Comparison of ENCODE assay signal across 24 mouse cellular contexts in the genomic region with DNA sequence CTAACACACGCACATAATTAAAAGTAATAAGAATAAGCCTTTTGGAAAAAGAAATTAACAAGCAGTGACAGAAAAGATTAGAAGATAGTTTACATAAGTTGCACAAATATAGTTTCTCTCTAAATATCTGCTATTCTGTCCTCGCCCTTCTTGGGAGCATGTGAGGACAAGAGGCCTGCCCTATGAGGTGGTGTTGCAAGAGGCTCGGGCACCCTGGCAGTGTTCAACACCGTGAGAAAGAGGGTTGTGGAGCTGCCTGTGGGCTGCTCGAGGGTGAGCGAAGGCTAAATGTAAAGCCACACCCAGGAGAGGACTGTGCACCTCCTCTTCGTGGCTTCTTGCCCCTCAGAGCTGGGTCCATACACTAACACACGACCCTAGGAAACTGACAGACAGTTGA.
A peak's percentile ranks its signal among the peaks of the same experiment; 100 is the strongest.
DNase-seq lines count a peak whose midpoint lies in the region; ATAC-seq and TF ChIP-seq lines count a peak whose summit lies in the region.
"Had no signal": no experiment of that assay in that cellular context is flagged by ENCODE, and none has a peak within 500 bp of the region (broad histone marks: within the 10 kb centered on the region; RNA-seq: fewer than 3 reads in every experiment).

No protein-coding gene starts in this region.

- peak overlapping the region; percentile 18; the same call in 1 of the 2 replicates for H3K4me3 ChIP-seq in E14TG2a.4 (replicated peaks; ENCODE audit: low read length)
- H3K4me3 ChIP-seq in intestine, embryonic 16.5 days (ENCODE audit: low read length): no peak overlapping the region
- H3K4me3 ChIP-seq: embryonic facial prominence, embryonic 12.5 days; forebrain, embryonic 13.5 days; heart, adult 2 months; heart, embryonic 15.5 days; hindbrain, embryonic 13.5 days had no signal

- H3K9ac ChIP-seq in intestine, embryonic 16.5 days (ENCODE audit: low read depth, low read length): no peak overlapping the region
- H3K9ac ChIP-seq: embryonic facial prominence, embryonic 12.5 days; forebrain, embryonic 13.5 days; forebrain, postnatal 0 days; heart, embryonic 15.5 days; hindbrain, embryonic 13.5 days had no signal

- no peak overlapping the region for H3K4me2 ChIP-seq in intestine, embryonic 16.5 days (ENCODE audit: low read depth, low read length)
- H3K4me2 ChIP-seq: embryonic facial prominence, embryonic 12.5 days; forebrain, embryonic 13.5 days; heart, embryonic 11.5 days; heart, embryonic 15.5 days; hindbrain, embryonic 13.5 days had no signal

- WGBS in intestine, embryonic 16.5 days: 73% methylated on average over 8 of the region's 8 CpGs

- no peak for TF ChIP-seq CTCF in E14TG2a.4 (conservative IDR thresholded peaks at IDR 0.05; ENCODE audit: low read length)

- H3K4me1 ChIP-seq in E14TG2a.4 (replicated peaks; ENCODE audit: low read depth, low read length): peaks cover 55% of the 10 kb centered on the region
- H3K4me1 ChIP-seq in intestine, embryonic 16.5 days (ENCODE audit: control insufficient read depth, insufficient read depth, low read length): no peaks in the 10 kb centered on the region
- H3K4me1 ChIP-seq: embryonic facial prominence, embryonic 12.5 days; heart, embryonic 15.5 days had no signal

- H3K36me3 ChIP-seq in E14TG2a.4 (ENCODE audit: insufficient read depth, low read length): no peaks in the 10 kb centered on the region
- no peaks in the 10 kb centered on the region for H3K36me3 ChIP-seq in intestine, embryonic 16.5 days (ENCODE audit: control insufficient read depth, insufficient read depth, low read length)
- H3K36me3 ChIP-seq: embryonic facial prominence, embryonic 12.5 days; heart, embryonic 15.5 days; hindbrain, embryonic 13.5 days had no signal

- peaks cover 2% of the 10 kb centered on the region; the same call in 1 of the 2 replicates for H3K9me3 ChIP-seq in E14TG2a.4 (ENCODE audit: low read length)
- H3K9me3 ChIP-seq in intestine, embryonic 16.5 days (ENCODE audit: control insufficient read depth, low read length): no peaks in the 10 kb centered on the region
- H3K9me3 ChIP-seq: embryonic facial prominence, embryonic 12.5 days; forebrain, embryonic 13.5 days; heart, embryonic 15.5 days; hindbrain, embryonic 13.5 days had no signal

- DNase-seq in adrenal gland, postnatal 10 days: peak; percentile 51
- no peak for DNase-seq in adrenal gland, postnatal 4 days (ENCODE audit: low spot score in 2 of 2)
- peak; percentile 8 to 11 for DNase-seq in lung, adult 18-20 months
- DNase-seq in lung, postnatal 4 days: no peak
- DNase-seq in lung, postnatal 10 days: peak; percentile 5
- DNase-seq in yolk sac, embryonic 10.5 days (ENCODE audit: low spot score): no peak
- DNase-seq: cerebellum, adult 11 months; cerebellum, adult 8-10 months; cerebellum, postnatal 14 days; embryo, embryonic 11 days; forebrain, postnatal 0 days; gastrocnemius, postnatal 14 days; heart, adult 2 months; heart, postnatal 14 days had no signal

- no peak overlapping the region for H3K27ac ChIP-seq in intestine, embryonic 16.5 days (ENCODE audit: low read length)
- H3K27ac ChIP-seq: embryonic facial prominence, embryonic 12.5 days; forebrain, embryonic 13.5 days; heart, adult 2 months; heart, embryonic 15.5 days; hindbrain, embryonic 13.5 days; hindbrain, postnatal 0 days had no signal

- no peak for ATAC-seq in intestine, embryonic 16.5 days
- ATAC-seq: activated CD4-positive, CD25-positive, alpha-beta regulatory T cell, adult 4 months; forebrain, embryonic 13.5 days; forebrain, postnatal 0 days; hindbrain, postnatal 0 days; Patski had no signal

- no peaks in the 10 kb centered on the region for H3K27me3 ChIP-seq in E14TG2a.4 (ENCODE audit: insufficient read depth, low read length)
- no peaks in the 10 kb centered on the region for H3K27me3 ChIP-seq in intestine, embryonic 16.5 days (replicated peaks; ENCODE audit: control insufficient read depth, insufficient read depth, low read length)
- H3K27me3 ChIP-seq: embryonic facial prominence, embryonic 12.5 days; forebrain, embryonic 13.5 days; heart, embryonic 15.5 days; hindbrain, embryonic 13.5 days; Patski had no signal

Comparison
In these comparisons a context has a peak if more than half of its experiments do, and no peak if none do; other contexts are left out.
1. DNase-seq: peak in adrenal gland, postnatal 10 days (single experiment), lung, adult 18-20 months (2 of 2) and lung, postnatal 10 days (single experiment); none in adrenal gland, postnatal 4 days (0 of 2), lung, postnatal 4 days (0 of 2) and yolk sac, embryonic 10.5 days (single experiment).